Mouse (Mus musculus) olfactory bulb, adult 2 months (tissue): ENCODE data around the gene Cacnb1.

Experiments
- CTCF ChIP-seq: fragments of 200-500 bp; IDR thresholded peaks from 2 replicates; pipeline ENCODE4 v1.5.1; 2012; ENCODE audit warnings: low read depth, mild to moderate bottlenecking, low read length, moderate library complexity; ENCODE audit not compliant: insufficient read depth
- POLR2A ChIP-seq: fragments of 200-500 bp; IDR thresholded peaks from 2 replicates; pipeline ENCODE4 v1.6.1; 2012; ENCODE audit warnings: mild to moderate bottlenecking, low read depth, low read length, moderate library complexity; ENCODE audit not compliant: insufficient read depth

DNA sequence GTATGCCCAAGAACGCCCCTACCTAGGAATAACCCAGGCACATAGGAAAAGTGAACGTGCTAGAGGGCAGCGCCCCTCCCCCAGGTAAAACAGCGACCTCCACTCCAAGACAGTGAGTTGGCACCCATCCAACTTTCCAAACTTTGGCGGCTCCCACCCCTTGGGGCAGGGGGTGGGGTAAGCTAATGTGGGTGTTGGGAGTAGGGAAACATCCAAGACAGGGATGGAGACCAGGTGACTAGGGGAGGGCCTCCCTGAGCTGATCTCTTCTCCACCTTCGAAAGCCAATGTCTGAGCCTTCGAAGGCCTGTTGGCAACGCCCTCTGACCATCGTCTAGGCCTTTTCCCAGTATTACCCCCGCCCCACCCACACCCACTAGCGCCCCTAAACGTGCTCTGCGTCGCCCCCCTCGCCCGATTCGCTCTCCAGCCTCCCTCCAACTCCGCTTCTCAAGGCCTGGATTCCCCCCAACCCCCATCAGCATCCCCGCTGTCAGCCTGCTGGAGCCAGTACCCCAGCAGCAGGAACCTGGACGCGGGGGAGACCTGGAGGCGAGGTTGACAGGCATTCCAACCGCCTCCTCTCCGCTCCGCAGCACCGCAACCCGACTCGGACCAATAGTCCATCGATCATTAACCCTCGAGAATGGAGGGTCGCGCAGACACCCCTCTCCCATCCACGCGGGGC, 1.1 kb downstream of the Cacnb1 start:
- TF ChIP-seq POLR2A (no peak), CTCF (no peak)
